24 mouse cellular contexts compared by ENCODE assay signal in the genomic region with DNA sequence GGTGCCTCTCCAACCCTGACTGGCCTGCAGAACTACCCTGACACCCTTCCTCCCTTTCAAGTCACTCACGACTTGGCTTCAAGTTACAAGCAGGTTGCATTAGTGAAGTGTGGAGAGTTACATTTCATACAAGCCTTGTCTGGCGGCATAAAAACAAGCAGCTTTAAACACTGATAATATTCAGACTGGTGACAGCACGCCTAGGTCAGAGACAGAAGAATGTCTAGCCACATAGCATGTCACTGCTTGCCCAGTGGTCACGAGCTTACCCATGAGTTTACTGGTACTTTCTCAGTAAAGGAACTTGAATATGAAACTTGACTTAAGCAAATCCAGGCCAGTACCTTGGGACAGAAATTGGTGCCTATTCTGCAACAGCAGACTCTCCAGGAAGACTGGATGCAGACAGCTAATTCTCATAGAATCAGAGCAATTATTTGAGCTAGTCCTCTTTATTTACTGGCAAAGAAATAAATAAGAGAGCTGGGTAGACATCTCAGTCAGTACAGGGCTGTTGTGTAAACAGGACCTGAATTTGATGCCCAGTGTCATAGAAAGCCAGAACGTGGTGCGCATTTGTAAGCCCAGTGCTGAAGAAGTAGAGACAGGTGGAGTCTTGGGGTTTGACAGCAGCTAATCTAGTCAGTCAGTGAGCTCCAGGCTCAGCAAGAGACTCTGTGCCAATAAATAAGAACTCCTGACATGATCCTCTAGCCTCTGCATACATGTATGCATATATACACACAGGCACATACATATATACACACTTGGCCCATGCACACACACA. TPM values are rescaled to one million over a fixed set of nuclear protein-coding genes. Genes with fewer than 3 reads are reported as not detected.
A peak's percentile ranks its signal among the peaks of the same experiment; 100 is the strongest.
DNase-seq lines count a peak whose midpoint lies in the region; ATAC-seq and TF ChIP-seq lines count a peak whose summit lies in the region.
"Had no signal": no experiment of that assay in that cellular context is flagged by ENCODE, and none has a peak within 500 bp of the region (broad histone marks: within the 10 kb centered on the region; RNA-seq: fewer than 3 reads in every experiment).

No protein-coding gene starts in this region.

- no peak for ATAC-seq in hindbrain, embryonic 15.5 days (ENCODE audit: low FRiP score, low read depth)
- no peak for ATAC-seq in hindbrain, embryonic 16.5 days
- ATAC-seq in midbrain, postnatal 0 days (ENCODE audit: low FRiP score): no peak
- no peak for ATAC-seq in midbrain, embryonic 13.5 days
- ATAC-seq: CD4-positive, CD25-positive, alpha-beta regulatory T cell, adult 4 months; forebrain, embryonic 16.5 days; intestine, embryonic 15.5 days had no signal

- peak; percentile 60 for DNase-seq in cerebellum, adult 9-10 months
- DNase-seq in cerebellum, postnatal 36 days: no peak
- DNase-seq in midbrain, postnatal 0 days (ENCODE audit: low spot score): no peak
- DNase-seq: adrenal gland, postnatal 36 days; gastrocnemius, postnatal 10 days; heart, postnatal 10 days; kidney, adult 8-10 months; kidney, postnatal 14 days; layer of hippocampus, postnatal 36 days; lung, embryonic 14.5 days had no signal

- TF ChIP-seq POLR2A in cortical plate, adult 2 months (IDR thresholded peaks at IDR 0.05; ENCODE audit: extremely low read depth, insufficient read depth, low read length): no peak

- no peak overlapping the region for H3K27ac ChIP-seq in hindbrain, embryonic 15.5 days (replicated peaks)
- no peak overlapping the region for H3K27ac ChIP-seq in hindbrain, embryonic 16.5 days (ENCODE audit: low read depth, low read length)
- no peak overlapping the region for H3K27ac ChIP-seq in midbrain, postnatal 0 days (ENCODE audit: low read depth, low read length)
- H3K27ac ChIP-seq in midbrain, embryonic 13.5 days: no peak overlapping the region
- H3K27ac ChIP-seq in cortical plate, adult 2 months (ENCODE audit: insufficient read depth, low read length): no peak overlapping the region
- H3K27ac ChIP-seq: forebrain, embryonic 10.5 days; intestine, embryonic 15.5 days; limb, embryonic 15.5 days; liver, embryonic 14.5 days; midbrain, embryonic 12.5 days; neural tube, embryonic 13.5 days had no signal

- no peak for TF ChIP-seq CTCF in midbrain, postnatal 0 days (IDR thresholded peaks at IDR 0.05)
- no peak for TF ChIP-seq CTCF in cortical plate, adult 2 months (IDR thresholded peaks at IDR 0.05; ENCODE audit: extremely low read depth, insufficient read depth, low read length)

- no peak overlapping the region for H3K4me3 ChIP-seq in hindbrain, embryonic 15.5 days
- no peak overlapping the region for H3K4me3 ChIP-seq in hindbrain, embryonic 16.5 days (ENCODE audit: low read length)
- H3K4me3 ChIP-seq in midbrain, postnatal 0 days (ENCODE audit: low read depth, low read length): no peak overlapping the region
- H3K4me3 ChIP-seq in midbrain, embryonic 13.5 days (replicated peaks): no peak overlapping the region
- H3K4me3 ChIP-seq in cortical plate, adult 2 months (ENCODE audit: insufficient read depth, low read length): peak overlapping the region; percentile 7; the same call in 1 of the 2 replicates
- H3K4me3 ChIP-seq: forebrain, embryonic 10.5 days; heart, embryonic 12.5 days; intestine, embryonic 15.5 days; limb, embryonic 15.5 days; midbrain, embryonic 12.5 days; myocyte; neural tube, embryonic 13.5 days had no signal

- H3K9ac ChIP-seq in hindbrain, embryonic 15.5 days: no peak overlapping the region
- no peak overlapping the region for H3K9ac ChIP-seq in hindbrain, embryonic 16.5 days (ENCODE audit: low read depth, low read length)
- H3K9ac ChIP-seq in midbrain, postnatal 0 days (replicated peaks; ENCODE audit: low read length, poor library complexity, severe bottlenecking): no peak overlapping the region
- H3K9ac ChIP-seq in midbrain, embryonic 13.5 days (replicated peaks): no peak overlapping the region
- H3K9ac ChIP-seq: heart, embryonic 12.5 days; intestine, embryonic 15.5 days; limb, embryonic 15.5 days; liver, embryonic 14.5 days; lung, embryonic 14.5 days; midbrain, embryonic 12.5 days; neural tube, embryonic 13.5 days had no signal

- WGBS in hindbrain, embryonic 15.5 days: 82% methylated on average over 6 of the region's 6 CpGs
- WGBS in hindbrain, embryonic 16.5 days: 83% methylated on average over 6 of the region's 6 CpGs
- WGBS in midbrain, postnatal 0 days: 84% methylated on average over 6 of the region's 6 CpGs
- 86% methylated on average over 6 of the region's 6 CpGs for WGBS in midbrain, embryonic 13.5 days

- no peaks in the 10 kb centered on the region for H3K36me3 ChIP-seq in hindbrain, embryonic 15.5 days
- H3K36me3 ChIP-seq in hindbrain, embryonic 16.5 days (ENCODE audit: control insufficient read depth, insufficient read depth, low read length): no peaks in the 10 kb centered on the region
- H3K36me3 ChIP-seq in midbrain, postnatal 0 days (ENCODE audit: insufficient read depth, low read length): no peaks in the 10 kb centered on the region
- no peaks in the 10 kb centered on the region for H3K36me3 ChIP-seq in midbrain, embryonic 13.5 days
- H3K36me3 ChIP-seq: forebrain, embryonic 10.5 days; heart, embryonic 12.5 days; intestine, embryonic 15.5 days; limb, embryonic 15.5 days; midbrain, embryonic 12.5 days; neural tube, embryonic 13.5 days had no signal

- H3K27me3 ChIP-seq in hindbrain, embryonic 15.5 days: no peaks in the 10 kb centered on the region
- no peaks in the 10 kb centered on the region for H3K27me3 ChIP-seq in hindbrain, embryonic 16.5 days (replicated peaks; ENCODE audit: control insufficient read depth, insufficient read depth, low read length)
- H3K27me3 ChIP-seq in midbrain, postnatal 0 days (ENCODE audit: insufficient read depth, low read length): no peaks in the 10 kb centered on the region
- peaks cover 26% of the 10 kb centered on the region for H3K27me3 ChIP-seq in midbrain, embryonic 13.5 days

- H3K4me2 ChIP-seq in hindbrain, embryonic 15.5 days: peak overlapping the region; percentile 7; the same call in 1 of the 2 replicates
- H3K4me2 ChIP-seq in hindbrain, embryonic 16.5 days (ENCODE audit: low read length): no peak overlapping the region
- peak overlapping the region; percentile 72; the same call in 1 of the 2 replicates for H3K4me2 ChIP-seq in midbrain, postnatal 0 days (ENCODE audit: low read depth, low read length, poor library complexity, severe bottlenecking)
- H3K4me2 ChIP-seq in midbrain, embryonic 13.5 days (replicated peaks): no peak overlapping the region
- H3K4me2 ChIP-seq: heart, embryonic 12.5 days; intestine, embryonic 15.5 days; limb, embryonic 15.5 days; lung, embryonic 14.5 days; midbrain, embryonic 12.5 days; neural tube, embryonic 13.5 days had no signal

- no peaks in the 10 kb centered on the region for H3K9me3 ChIP-seq in hindbrain, embryonic 15.5 days
- no peaks in the 10 kb centered on the region for H3K9me3 ChIP-seq in hindbrain, embryonic 16.5 days (ENCODE audit: control insufficient read depth, low read length)
- H3K9me3 ChIP-seq in midbrain, postnatal 0 days (ENCODE audit: low read length): no peaks in the 10 kb centered on the region
- no peaks in the 10 kb centered on the region for H3K9me3 ChIP-seq in midbrain, embryonic 13.5 days
- H3K9me3 ChIP-seq: forebrain, embryonic 10.5 days; heart, embryonic 12.5 days; intestine, embryonic 15.5 days; limb, embryonic 15.5 days; midbrain, embryonic 12.5 days; neural tube, embryonic 13.5 days had no signal

- peaks cover 13% of the 10 kb centered on the region for H3K4me1 ChIP-seq in hindbrain, embryonic 15.5 days (replicated peaks)
- peaks cover 4% of the 10 kb centered on the region for H3K4me1 ChIP-seq in hindbrain, embryonic 16.5 days (ENCODE audit: control insufficient read depth, insufficient read depth, low read depth, low read length)
- H3K4me1 ChIP-seq in midbrain, postnatal 0 days (ENCODE audit: insufficient read depth, low read length): no peaks in the 10 kb centered on the region
- peaks cover 11% of the 10 kb centered on the region for H3K4me1 ChIP-seq in midbrain, embryonic 13.5 days (replicated peaks)
- H3K4me1 ChIP-seq in cortical plate, adult 2 months (ENCODE audit: control insufficient read depth, insufficient read depth, low read length): peaks cover 4% of the 10 kb centered on the region

RNA-seq across cellular contexts. Expression of a gene that starts 4.6 kb away (rescaled TPM):
- polyA plus RNA-seq in hindbrain, embryonic 15.5 days (2015; fragmentation: Nextera tagmentation; extraction: Ambion mirVana): 5.0 and 5.1 TPM in 2 replicates
- polyA plus RNA-seq in hindbrain, embryonic 16.5 days (2015; fragmentation: Nextera tagmentation; extraction: Ambion mirVana): 6.2 and 7.9 TPM in 2 replicates
- 57.1 and 68.2 TPM in 2 replicates for total RNA-seq in midbrain, postnatal 0 days (2014; rRNA removed)
- 6.8 and 7.0 TPM in 2 replicates for polyA plus RNA-seq in midbrain, postnatal 0 days (2015; fragmentation: Nextera tagmentation; extraction: Ambion mirVana)
- polyA plus RNA-seq in midbrain, embryonic 13.5 days (2015; fragmentation: Nextera tagmentation; extraction: Ambion mirVana): 1.6 and 1.8 TPM in 2 replicates
- 183 and 184 TPM in 2 replicates for polyA plus RNA-seq in cortical plate, adult 2 months (2012; rRNA removed)
- polyA plus RNA-seq: CD4-positive, CD25-positive, alpha-beta regulatory T cell, adult 4 months had no signal

RNA-seq across cellular contexts. Expression of a gene that starts 56.5 kb away (rescaled TPM):
- polyA plus RNA-seq in hindbrain, embryonic 15.5 days (2015; fragmentation: Nextera tagmentation; extraction: Ambion mirVana): 1.2 and 1.4 TPM in 2 replicates
- polyA plus RNA-seq in hindbrain, embryonic 16.5 days (2015; fragmentation: Nextera tagmentation; extraction: Ambion mirVana): 1.1 and 1.4 TPM in 2 replicates
- total RNA-seq in midbrain, postnatal 0 days (2014; rRNA removed): 2.8 and 3.1 TPM in 2 replicates
- 0.90 and 0.91 TPM in 2 replicates for polyA plus RNA-seq in midbrain, postnatal 0 days (2015; fragmentation: Nextera tagmentation; extraction: Ambion mirVana)
- 1.1 and 1.5 TPM in 2 replicates for polyA plus RNA-seq in midbrain, embryonic 13.5 days (2015; fragmentation: Nextera tagmentation; extraction: Ambion mirVana)
- polyA plus RNA-seq in cortical plate, adult 2 months (2012; rRNA removed): 3.2 and 3.3 TPM in 2 replicates

Comparison
In these comparisons a context has a peak if more than half of its experiments do, and no peak if none do; other contexts are left out.
1. H3K4me2 ChIP-seq: peak in hindbrain, embryonic 15.5 days (single experiment) and midbrain, postnatal 0 days (single experiment); none in hindbrain, embryonic 16.5 days (single experiment) and midbrain, embryonic 13.5 days (single experiment).
2. RNA of a gene that starts 4.6 kb away (polyA plus RNA-seq): 183 to 184 TPM in cortical plate, adult 2 months; 6.2 to 7.9 TPM in hindbrain, embryonic 16.5 days, 6.8 to 7.0 TPM in midbrain, postnatal 0 days, 5.0 to 5.1 TPM in hindbrain, embryonic 15.5 days and 1.6 to 1.8 TPM in midbrain, embryonic 13.5 days; every median in the first group is over 10 times any median in the second.